Mouse (Mus musculus) testis, adult 2 months (tissue): ENCODE results near the gene Olfr53.
"Not testable (repeated sequence)": the region's sequence is repeated elsewhere in the genome, so short reads cannot be mapped to it uniquely, and the experiment has no call there.

ENCODE experiments used
- CTCF ChIP-seq: fragments of 200-500 bp; IDR thresholded peaks from 2 replicates; pipeline ENCODE4 v1.5.1; 2012; ENCODE audit warnings: low read depth, mild to moderate bottlenecking, inconsistent platforms, low read length, moderate library complexity; ENCODE audit not compliant: control insufficient read depth, insufficient read depth, insufficient replicate concordance
- POLR2A ChIP-seq: fragments of 200-500 bp; IDR thresholded peaks from 2 replicates; pipeline ENCODE4 v1.6.1; 2012; ENCODE audit warnings: low read depth, mild to moderate bottlenecking, inconsistent platforms, low read length, moderate library complexity; ENCODE audit not compliant: control insufficient read depth

DNA sequence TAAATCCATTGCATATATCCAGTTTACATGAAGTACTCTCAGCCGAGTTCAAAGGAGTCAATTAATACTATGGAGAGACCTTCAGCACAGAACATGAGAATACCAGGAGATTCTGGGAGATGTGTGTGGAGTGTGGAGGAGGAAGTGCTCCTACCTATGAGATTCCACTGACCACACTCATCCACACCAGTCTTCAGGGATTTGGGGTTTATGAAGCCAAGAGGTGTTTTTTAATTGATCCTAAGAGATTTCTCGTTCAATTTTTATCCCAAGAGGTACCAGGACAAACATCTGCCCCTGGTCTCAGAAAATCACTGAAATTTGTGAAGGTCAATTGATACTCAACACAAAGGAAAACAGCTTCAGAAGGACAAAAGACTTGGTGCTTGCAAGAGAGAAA is 45.3 kb upstream of the Olfr53 start, which contains the start of gene Olfr46:
- not testable (repeated sequence) for TF ChIP-seq CTCF, POLR2A
